ENCODE assay signal across 30 mouse cellular contexts in the genomic region with DNA sequence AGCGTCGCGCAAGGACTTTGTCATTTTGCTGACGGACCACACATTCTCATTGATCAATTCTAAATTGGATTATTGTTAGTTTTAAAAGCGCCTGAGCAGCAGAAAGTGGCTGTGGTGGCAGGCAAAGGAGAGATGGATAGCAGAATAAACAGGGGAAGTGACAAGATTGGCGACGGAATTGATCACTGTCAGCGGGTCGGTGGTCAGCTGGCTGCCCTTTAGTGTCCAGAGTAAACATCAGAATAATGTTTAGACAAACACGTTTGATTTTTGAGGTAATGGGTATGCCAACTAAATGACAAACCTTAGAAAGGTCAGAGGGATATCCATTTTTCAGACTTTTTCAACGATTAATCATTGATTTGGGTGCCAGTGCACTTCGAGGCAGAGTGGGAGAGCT.
"Had no signal": no experiment of that assay in that cellular context is flagged by ENCODE, and none has a peak within 500 bp of the region (broad histone marks: within the 10 kb centered on the region; RNA-seq: fewer than 3 reads in every experiment).

No protein-coding gene starts in this region.

- H3K9ac ChIP-seq: limb, embryonic 12.5 days; limb, embryonic 13.5 days; limb, embryonic 15.5 days; liver, embryonic 12.5 days; liver, embryonic 13.5 days; liver, embryonic 14.5 days; liver, embryonic 15.5 days; liver, postnatal 0 days; lung, embryonic 14.5 days; lung, embryonic 15.5 days; midbrain, embryonic 12.5 days; midbrain, embryonic 13.5 days; midbrain, embryonic 15.5 days; neural tube, embryonic 12.5 days had no signal

- H3K4me3 ChIP-seq: left cerebral cortex, adult 2 months; limb, embryonic 10.5 days; limb, embryonic 12.5 days; limb, embryonic 13.5 days; limb, embryonic 15.5 days; liver, embryonic 12.5 days; liver, embryonic 13.5 days; liver, embryonic 15.5 days; lung, embryonic 15.5 days; megakaryocyte, embryonic 14.5 days; midbrain, embryonic 12.5 days; midbrain, embryonic 13.5 days; midbrain, embryonic 15.5 days; myocyte; neural tube, embryonic 12.5 days had no signal

- H3K4me2 ChIP-seq: limb, embryonic 12.5 days; limb, embryonic 13.5 days; limb, embryonic 15.5 days; liver, embryonic 12.5 days; liver, embryonic 13.5 days; liver, embryonic 15.5 days; lung, embryonic 14.5 days; lung, embryonic 15.5 days; midbrain, embryonic 12.5 days; midbrain, embryonic 13.5 days; midbrain, embryonic 15.5 days; neural tube, embryonic 12.5 days had no signal

- DNase-seq: left cerebral cortex, postnatal 4 days; liver; liver, embryonic 13.5 days; liver, postnatal 0 days; lung, adult 18-20 months; lung, adult 2 months; lung, embryonic 14.5 days; lung, postnatal 10 days; lung, postnatal 14 days; lung, postnatal 36 days; lung, postnatal 4 days; midbrain, embryonic 14.5 days had no signal

- H3K36me3 ChIP-seq: limb, embryonic 10.5 days; limb, embryonic 12.5 days; limb, embryonic 13.5 days; limb, embryonic 15.5 days; liver, embryonic 12.5 days; liver, embryonic 13.5 days; liver, embryonic 15.5 days; lung, embryonic 15.5 days; midbrain, embryonic 12.5 days; midbrain, embryonic 13.5 days; midbrain, embryonic 15.5 days; neural tube, embryonic 12.5 days had no signal

- H3K27me3 ChIP-seq: liver, embryonic 15.5 days; midbrain, embryonic 12.5 days; midbrain, embryonic 13.5 days; midbrain, embryonic 15.5 days; neural tube, embryonic 12.5 days had no signal

- H3K4me1 ChIP-seq: limb, embryonic 10.5 days; liver, embryonic 12.5 days; liver, embryonic 13.5 days; liver, embryonic 15.5 days; lung, embryonic 15.5 days; megakaryocyte, embryonic 14.5 days; midbrain, embryonic 12.5 days; midbrain, embryonic 13.5 days; midbrain, embryonic 15.5 days; neural tube, embryonic 12.5 days had no signal

- H3K9me3 ChIP-seq: limb, embryonic 10.5 days; limb, embryonic 15.5 days; liver, embryonic 15.5 days; lung, embryonic 15.5 days; midbrain, embryonic 13.5 days; midbrain, embryonic 15.5 days had no signal

- ATAC-seq: liver, embryonic 12.5 days; liver, postnatal 0 days; lung, postnatal 0 days; midbrain, embryonic 13.5 days; midbrain, embryonic 15.5 days; midbrain, embryonic 16.5 days had no signal

- H3K27ac ChIP-seq: left cerebral cortex, adult 2 months; limb, embryonic 10.5 days; limb, embryonic 12.5 days; limb, embryonic 13.5 days; limb, embryonic 15.5 days; liver, embryonic 12.5 days; liver, embryonic 13.5 days; liver, embryonic 14.5 days; liver, embryonic 15.5 days; lung, embryonic 15.5 days; macrophage; midbrain, embryonic 12.5 days; midbrain, embryonic 13.5 days; midbrain, embryonic 15.5 days; neural tube, embryonic 12.5 days had no signal
